Mouse (Mus musculus) testis, adult 2 months (tissue): ENCODE measurements at regions not wholly inside any gene's neighbourhood (a gene's known extent, or its start where the extent isn't known, plus 50 kb on each side); places are given as distances from the start of the nearest gene placed in this dataset.

Experiments
- CTCF ChIP-seq: fragments of 200-500 bp; IDR thresholded peaks from 2 replicates; pipeline ENCODE4 v1.5.1; 2012; ENCODE audit warnings: low read depth, mild to moderate bottlenecking, inconsistent platforms, low read length, moderate library complexity; ENCODE audit not compliant: control insufficient read depth, insufficient read depth, insufficient replicate concordance
- POLR2A ChIP-seq: fragments of 200-500 bp; IDR thresholded peaks from 2 replicates; pipeline ENCODE4 v1.6.1; 2012; ENCODE audit warnings: low read depth, mild to moderate bottlenecking, inconsistent platforms, low read length, moderate library complexity; ENCODE audit not compliant: control insufficient read depth

GRCm38 (mm10) chr1:183640568-183640967, 222.6 kb downstream of the Hhipl2 start:
- TF ChIP-seq CTCF (no peak), POLR2A (no peak)
